Mouse (Mus musculus) neural tube, embryonic 11.5 days (tissue): ENCODE data around the gene Scrt2. TPM values are rescaled to one million over a fixed set of nuclear protein-coding genes. Genes with fewer than 3 reads are reported as not detected.

Experiments used
- ATAC-seq: fragments of 200-750 bp; cut with Nextera tagmentation; 2 replicates; pipeline ENCODE4 v1.8.0; 2017; ENCODE audit warnings: moderate number of reproducible peaks, mild to moderate bottlenecking, moderate TSS enrichment, moderate library complexity; ENCODE audit not compliant: insufficient read depth, low FRiP score, low TSS enrichment
- DNase-seq: peaks from one replicate; pipeline ENCODE4 v3.0.0-alpha.2; 2015; ENCODE audit warnings: low spot score
- H3K27ac ChIP-seq: fragments of 300-500 bp; sonication (generic); 2 replicates; pipeline ENCODE4 v1.5.1; 2014; ENCODE audit warnings: low read depth, mild to moderate bottlenecking, low read length
- H3K27me3 ChIP-seq: fragments of 300-500 bp; sonication (generic); 2 replicates; pipeline ENCODE4 v1.6.1; 2014; ENCODE audit warnings: mild to moderate bottlenecking, low read length, mixed read lengths; ENCODE audit not compliant: control insufficient read depth, insufficient read depth
- H3K36me3 ChIP-seq: fragments of 300-500 bp; sonication (generic); 2 replicates; pipeline ENCODE4 v1.6.1; 2014; ENCODE audit warnings: mild to moderate bottlenecking, low read length, moderate library complexity, mixed read lengths; ENCODE audit not compliant: control insufficient read depth, insufficient read depth
- H3K4me1 ChIP-seq: fragments of 300-500 bp; sonication (generic); 2 replicates; pipeline ENCODE4 v1.6.1; 2014; ENCODE audit warnings: low read length, mixed read lengths; ENCODE audit not compliant: control insufficient read depth, insufficient read depth
- H3K4me2 ChIP-seq: fragments of 300-500 bp; sonication (generic); 2 replicates; pipeline ENCODE4 v1.6.1; 2014; ENCODE audit warnings: low read depth, mild to moderate bottlenecking, moderate library complexity
- H3K4me3 ChIP-seq: fragments of 300-500 bp; sonication (generic); 2 replicates; pipeline ENCODE4 v1.5.1; 2014; ENCODE audit warnings: low read depth, low read length
- H3K9ac ChIP-seq: fragments of 300-500 bp; sonication (generic); 2 replicates; pipeline ENCODE4 v1.6.1; 2014; ENCODE audit warnings: mild to moderate bottlenecking, low read length
- H3K9me3 ChIP-seq: fragments of 300-500 bp; sonication (generic); 2 replicates; pipeline ENCODE4 v1.6.1; 2016; ENCODE audit warnings: low read length; ENCODE audit not compliant: control insufficient read depth
- WGBS: fragments of 180-500 bp; shearing (Covaris S2); extraction: QIAGEN DNeasy Blood & Tissue Kit; methylation state at CpG from one replicate; pipeline ENCODE4 v1.1.7; 2014; 5-methylcytosine and 5-hydroxymethylcytosine counted together
- polyA plus RNA-seq: library from polyadenylated mRNA; unstranded; fragments of >200 nt; fragmentation: Nextera tagmentation; extraction: Ambion mirVana; gene quantifications from 2 replicates; pipeline ENCODE4 v1.2.1, GENCODE M21; 2014

Gene Scrt2
- polyA plus RNA-seq, 1 experiment from 2014 or later: 25.1 TPM

DNA sequence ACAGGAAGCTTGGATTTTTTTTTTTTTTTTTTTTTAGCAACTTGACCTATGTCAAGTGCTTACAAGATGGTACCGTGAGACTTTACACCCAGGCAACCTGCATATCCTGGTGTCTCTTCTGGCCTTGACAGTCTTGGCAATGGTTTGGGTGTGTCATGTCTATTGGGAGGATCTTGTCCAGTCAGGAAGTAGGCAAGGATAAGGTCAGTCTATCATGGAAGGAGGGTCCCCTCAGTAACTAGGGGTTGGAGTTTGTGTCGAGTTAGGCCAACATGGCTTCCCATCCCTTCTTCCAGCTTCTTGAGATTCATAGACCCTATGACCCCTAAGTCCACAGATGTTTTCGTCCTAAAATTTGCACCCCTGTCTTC lies 24.9 kb downstream of the Scrt2 start:
- no peaks in the 10 kb centered on the region for H3K27me3 ChIP-seq
- 90% methylated on average over 3 of the region's 3 CpGs for WGBS
- no peak overlapping the region for H3K27ac ChIP-seq

DNA sequence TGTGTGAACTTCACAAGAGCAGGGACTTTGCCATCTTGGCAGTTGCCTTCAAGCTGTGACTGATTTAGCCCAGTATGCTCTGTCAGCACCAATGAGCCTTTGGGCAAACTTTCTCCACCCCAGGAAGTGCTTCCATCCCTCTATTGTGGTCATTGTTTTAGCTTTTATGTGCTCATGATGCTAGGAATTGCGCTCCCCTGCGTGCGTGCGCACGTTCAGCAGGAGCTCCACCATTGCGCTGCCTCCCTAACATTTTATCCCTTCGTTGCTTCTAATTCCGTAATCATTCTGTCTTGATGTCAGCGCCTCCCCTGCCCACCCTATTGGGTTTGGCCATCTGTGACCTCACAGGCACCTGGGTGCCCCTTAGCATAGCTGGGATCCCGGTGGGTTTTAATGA lies 25.3 kb downstream of the Scrt2 start:
- H3K4me2 ChIP-seq: no peak overlapping the region; the same call in 1 of the 2 replicates
- ATAC-seq: no peak
- H3K27ac ChIP-seq: no peak overlapping the region
- no peak for DNase-seq
- peaks cover 6% of the 10 kb centered on the region for H3K4me1 ChIP-seq
- H3K36me3 ChIP-seq: no peaks in the 10 kb centered on the region
- no peak overlapping the region for H3K4me3 ChIP-seq
- H3K27me3 ChIP-seq: no peaks in the 10 kb centered on the region
- no peak overlapping the region for H3K9ac ChIP-seq
- 89% methylated on average over 10 of the region's 10 CpGs for WGBS
- H3K9me3 ChIP-seq: 0 out of 2 replicates have a peak, but pooled peaks cover 3% of the 10 kb centered on the region

More for the DNA sequence above, 24.9 kb downstream of the Scrt2 start:
- Histone ChIP-seq H3K4me2 (peak overlapping the region; percentile 64), H3K4me1 (peaks cover 6% of the 10 kb centered on the region), H3K9ac (no peak overlapping the region), H3K4me3 (peak overlapping the region; percentile 60), H3K36me3 (no peaks in the 10 kb centered on the region), H3K9me3 (0 out of 2 replicates have a peak, but pooled peaks cover 3% of the 10 kb centered on the region)
- ATAC-seq (no peak), DNase-seq (no peak)

DNA sequence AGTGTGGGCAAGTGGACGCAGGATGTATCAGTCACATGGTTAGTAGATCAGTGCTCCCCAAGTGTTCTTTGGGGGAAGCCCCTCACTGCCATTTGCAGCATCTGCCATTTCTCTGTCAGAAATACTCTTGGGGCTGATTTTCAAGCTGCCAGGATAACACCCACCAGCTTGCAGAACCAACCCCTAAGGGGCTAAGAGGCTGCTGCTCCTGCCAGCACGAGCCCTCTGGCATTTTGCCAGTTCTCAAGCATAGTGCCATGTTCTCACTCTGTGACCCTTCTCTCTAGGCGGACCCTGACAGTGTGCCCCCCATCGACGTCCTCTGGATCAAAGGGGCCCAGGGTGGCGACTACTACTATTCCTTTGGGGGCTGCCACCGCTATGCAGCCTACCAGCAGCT lies 27.4 kb downstream of the Scrt2 start:
- no peak overlapping the region for H3K4me2 ChIP-seq
- H3K9me3 ChIP-seq: 0 out of 2 replicates have a peak, but pooled peaks cover 3% of the 10 kb centered on the region
- no peaks in the 10 kb centered on the region for H3K27me3 ChIP-seq
- H3K27ac ChIP-seq: no peak overlapping the region
- DNase-seq: no peak
- no peak overlapping the region for H3K4me3 ChIP-seq
- peaks cover 14% of the 10 kb centered on the region for H3K4me1 ChIP-seq
- no peaks in the 10 kb centered on the region for H3K36me3 ChIP-seq
- no peak overlapping the region for H3K9ac ChIP-seq
- 82% methylated on average over 7 of the region's 7 CpGs for WGBS
- no peak for ATAC-seq

DNA sequence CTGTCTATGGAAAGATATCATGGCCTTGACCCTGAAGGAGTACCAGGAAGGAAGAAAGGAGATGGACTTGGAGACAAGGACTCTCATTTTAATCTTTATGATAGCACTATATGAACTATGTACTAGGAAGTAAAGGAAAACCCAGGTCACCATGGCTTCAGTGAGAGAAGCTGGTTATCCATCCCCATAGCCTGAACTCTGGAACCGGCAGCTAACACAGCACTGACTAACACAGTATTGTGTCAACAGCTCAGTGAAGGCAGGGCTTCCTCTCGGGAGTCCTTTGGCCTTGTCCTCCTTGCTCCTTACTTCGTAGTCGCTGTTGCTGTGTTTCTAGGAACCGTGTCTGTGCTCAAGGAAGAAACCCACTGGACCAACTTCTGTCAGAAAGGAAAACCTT lies 28.1 kb downstream of the Scrt2 start:
- WGBS: 88% methylated on average over 5 of the region's 5 CpGs
- Histone ChIP-seq H3K4me2 (no peak overlapping the region), H3K4me3 (no peak overlapping the region), H3K9ac (no peak overlapping the region), H3K36me3 (no peaks in the 10 kb centered on the region), H3K27ac (no peak overlapping the region), H3K27me3 (no peaks in the 10 kb centered on the region), H3K9me3 (0 out of 2 replicates have a peak, but pooled peaks cover 3% of the 10 kb centered on the region), H3K4me1 (peaks cover 18% of the 10 kb centered on the region)
- ATAC-seq (no peak), DNase-seq (no peak)

DNA sequence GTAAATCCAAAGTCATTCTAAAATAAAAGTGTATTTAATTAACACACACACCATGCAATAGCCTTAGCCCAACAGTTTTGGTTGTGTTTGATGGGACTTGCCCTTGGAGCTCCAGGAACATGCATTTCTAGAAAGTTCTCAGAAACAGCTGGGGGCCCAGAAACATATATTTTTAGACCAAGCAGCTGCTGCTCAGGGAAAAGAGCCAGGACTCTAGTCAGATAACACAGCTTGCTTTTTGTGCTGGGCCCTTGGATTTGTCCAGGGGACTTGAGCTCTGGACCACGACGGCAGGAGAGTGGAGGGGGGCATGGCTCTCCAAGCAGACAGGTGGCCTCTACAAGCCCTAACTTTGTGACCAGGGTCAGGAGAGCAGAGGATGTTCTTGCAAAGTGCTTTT lies 30.0 kb downstream of the Scrt2 start:
- Histone ChIP-seq H3K4me1 (peaks cover 28% of the 10 kb centered on the region), H3K36me3 (no peaks in the 10 kb centered on the region), H3K4me3 (no peak overlapping the region), H3K27me3 (no peaks in the 10 kb centered on the region), H3K9me3 (0 out of 2 replicates have a peak, but pooled peaks cover 3% of the 10 kb centered on the region), H3K9ac (no peak overlapping the region), H3K4me2 (no peak overlapping the region), H3K27ac (no peak overlapping the region)
- DNase-seq: no peak
- WGBS: 60% methylated on average over 2 of the region's 2 CpGs
- no peak for ATAC-seq

DNA sequence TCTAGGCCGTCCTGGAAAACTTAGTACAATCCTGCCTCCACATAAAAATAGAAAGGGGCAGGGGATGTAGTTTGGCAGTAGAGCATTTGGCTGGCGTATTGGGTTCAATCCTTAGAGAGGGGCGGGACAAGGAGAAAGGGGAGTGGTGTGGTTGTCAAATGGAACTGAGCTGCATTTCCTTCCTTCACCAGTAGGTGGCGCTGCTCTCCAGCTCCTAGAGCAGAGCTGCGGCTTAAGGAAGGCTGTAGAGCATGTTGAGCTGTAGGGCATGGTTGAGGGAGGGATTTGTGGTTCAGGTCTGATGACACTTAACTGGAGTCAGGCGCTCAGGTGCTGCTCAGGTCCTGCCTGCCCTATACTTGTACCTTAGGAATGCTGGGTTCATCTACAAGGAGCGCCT lies 30.6 kb downstream of the Scrt2 start:
- Histone ChIP-seq H3K27ac (no peak overlapping the region), H3K4me2 (no peak overlapping the region), H3K36me3 (no peaks in the 10 kb centered on the region), H3K27me3 (no peaks in the 10 kb centered on the region), H3K9ac (no peak overlapping the region), H3K4me3 (no peak overlapping the region), H3K9me3 (0 out of 2 replicates have a peak, but pooled peaks cover 3% of the 10 kb centered on the region), H3K4me1 (peaks cover 28% of the 10 kb centered on the region)
- 7% methylated on average over 7 of the region's 7 CpGs for WGBS
- DNase-seq (peak; percentile 94), ATAC-seq (peak; percentile 49)

DNA sequence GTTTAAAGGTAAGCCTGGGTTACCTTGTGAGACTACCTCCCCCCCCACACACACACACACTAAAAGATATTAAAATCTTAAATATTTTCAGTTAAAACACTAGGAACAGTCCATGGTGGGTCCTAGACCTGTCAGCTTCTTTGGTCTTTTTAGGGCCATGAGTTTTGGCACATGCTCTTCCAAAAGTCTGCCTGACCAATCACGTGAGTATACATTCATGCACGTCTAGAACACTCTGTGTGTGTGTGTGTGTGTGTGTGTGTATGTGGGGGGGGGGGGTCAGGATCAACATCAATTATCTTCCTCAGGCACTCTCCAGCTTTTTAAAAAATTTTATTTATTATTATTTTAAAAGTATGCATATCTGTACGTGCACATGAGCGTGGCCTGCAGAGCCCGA lies 31.2 kb downstream of the Scrt2 start:
- no peak overlapping the region for H3K9ac ChIP-seq
- no peak overlapping the region for H3K27ac ChIP-seq
- H3K27me3 ChIP-seq: no peaks in the 10 kb centered on the region
- H3K36me3 ChIP-seq: no peaks in the 10 kb centered on the region
- no peak for DNase-seq
- H3K4me2 ChIP-seq: no peak overlapping the region
- H3K9me3 ChIP-seq: 0 out of 2 replicates have a peak, but pooled peaks cover 3% of the 10 kb centered on the region
- no peak overlapping the region for H3K4me3 ChIP-seq
- WGBS: 83% methylated on average over 5 of the region's 5 CpGs
- peaks cover 28% of the 10 kb centered on the region for H3K4me1 ChIP-seq
- ATAC-seq: no peak

DNA sequence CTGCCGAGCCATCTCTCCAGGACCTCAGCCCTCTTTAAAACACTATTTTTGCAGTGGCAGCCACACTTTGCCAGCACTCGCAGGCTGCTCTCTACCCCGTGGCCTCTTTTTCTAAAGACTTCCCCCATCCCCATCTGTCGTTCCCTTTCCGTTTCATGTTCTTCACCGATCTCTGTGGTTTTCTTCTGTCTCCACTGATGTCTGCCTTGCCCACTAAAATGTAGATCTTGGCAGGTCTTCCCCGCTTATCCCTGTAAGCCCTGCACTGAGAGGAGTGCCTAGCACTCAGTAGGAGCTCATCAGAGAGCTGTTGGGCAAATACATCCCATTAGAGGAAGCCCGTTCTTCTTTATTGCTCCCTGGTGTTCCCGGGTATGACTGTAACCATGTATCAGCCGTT lies 31.6 kb downstream of the Scrt2 start:
- no peaks in the 10 kb centered on the region for H3K9me3 ChIP-seq
- no peaks in the 10 kb centered on the region for H3K36me3 ChIP-seq
- H3K4me3 ChIP-seq: no peak overlapping the region
- no peak overlapping the region for H3K27ac ChIP-seq
- no peaks in the 10 kb centered on the region for H3K27me3 ChIP-seq
- no peak overlapping the region for H3K4me2 ChIP-seq
- WGBS: 55% methylated on average over 10 of the region's 10 CpGs
- DNase-seq (no peak), ATAC-seq (no peak)
- H3K4me1 ChIP-seq: peaks cover 28% of the 10 kb centered on the region
- no peak overlapping the region for H3K9ac ChIP-seq

DNA sequence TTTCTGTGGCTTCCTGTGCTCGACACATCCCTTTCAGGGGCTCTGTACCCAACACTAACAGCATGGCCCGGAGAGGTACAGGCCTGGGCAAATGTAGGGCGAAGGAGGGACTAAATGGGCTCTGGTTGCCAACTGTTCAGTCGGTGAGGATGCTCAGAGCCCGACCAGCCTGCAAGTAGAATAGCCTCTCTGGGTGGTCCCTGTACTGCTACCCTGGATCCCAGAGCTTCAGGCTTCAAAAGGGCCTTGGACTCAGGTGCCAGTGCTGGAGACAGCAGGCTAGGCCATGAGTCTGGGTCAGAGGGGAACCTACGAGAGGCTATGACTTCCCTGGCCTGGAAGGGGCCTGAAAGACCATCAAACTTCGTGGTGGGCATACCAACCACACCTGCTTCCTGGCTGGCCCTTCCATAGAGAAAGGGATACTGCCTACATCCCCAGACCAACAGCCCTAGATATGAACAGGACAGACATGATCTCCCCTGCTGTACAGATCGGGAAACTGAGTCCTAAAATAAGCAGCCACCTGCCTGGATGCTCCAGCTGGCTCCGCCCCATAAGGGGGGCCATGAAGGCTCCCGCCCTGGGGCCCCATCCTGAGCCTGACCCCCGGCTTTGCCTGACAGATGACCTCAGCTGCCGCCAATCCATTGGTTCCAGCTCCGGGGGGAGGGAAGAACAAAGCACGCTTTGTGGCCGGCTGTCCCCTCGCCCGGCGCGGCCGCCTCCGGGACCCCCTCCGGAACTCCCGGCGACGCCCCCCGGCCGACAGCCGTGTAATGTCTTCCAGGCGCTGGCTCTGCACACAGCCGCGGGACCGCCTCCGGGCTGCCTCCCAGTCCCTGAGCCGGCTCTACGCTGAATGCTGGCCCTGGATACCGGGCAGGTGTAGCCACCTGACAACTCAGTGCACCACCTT lies 33.0 kb downstream of the Scrt2 start:
- DNase-seq (peak; percentile 84), ATAC-seq (peak; percentile 78)
- H3K36me3 ChIP-seq: no peaks in the 10 kb centered on the region
- peak overlapping the region; percentile 42 for H3K9ac ChIP-seq
- 0 out of 2 replicates have a peak overlapping the region, but pooled peaks have one; percentile 53 for H3K27ac ChIP-seq
- H3K9me3 ChIP-seq: no peaks in the 10 kb centered on the region
- peaks cover 28% of the 10 kb centered on the region for H3K4me1 ChIP-seq
- WGBS: 9% methylated on average over 34 of the region's 36 CpGs
- peak overlapping the region; percentile 18; the same call in 1 of the 2 replicates for H3K4me3 ChIP-seq
- H3K27me3 ChIP-seq: no peaks in the 10 kb centered on the region
- H3K4me2 ChIP-seq: peak overlapping the region; percentile 53
